Mouse (Mus musculus): Measurements from ENCODE around the gene Timm13.

GRCm38 (mm10) chr10:80881301-80881700 is 19.5 kb downstream of the Timm13 start:
- TF ChIP-seq CTCF (IDR thresholded peaks at IDR 0.05; ENCODE audit: low read depth, low read length) (peak; percentile 92), POLR2A (IDR thresholded peaks at IDR 0.05; ENCODE audit: borderline replicate concordance, low read depth, low read length) (no peak)
